Comparison of ENCODE assay signal across 21 mouse cellular contexts in the genomic region with DNA sequence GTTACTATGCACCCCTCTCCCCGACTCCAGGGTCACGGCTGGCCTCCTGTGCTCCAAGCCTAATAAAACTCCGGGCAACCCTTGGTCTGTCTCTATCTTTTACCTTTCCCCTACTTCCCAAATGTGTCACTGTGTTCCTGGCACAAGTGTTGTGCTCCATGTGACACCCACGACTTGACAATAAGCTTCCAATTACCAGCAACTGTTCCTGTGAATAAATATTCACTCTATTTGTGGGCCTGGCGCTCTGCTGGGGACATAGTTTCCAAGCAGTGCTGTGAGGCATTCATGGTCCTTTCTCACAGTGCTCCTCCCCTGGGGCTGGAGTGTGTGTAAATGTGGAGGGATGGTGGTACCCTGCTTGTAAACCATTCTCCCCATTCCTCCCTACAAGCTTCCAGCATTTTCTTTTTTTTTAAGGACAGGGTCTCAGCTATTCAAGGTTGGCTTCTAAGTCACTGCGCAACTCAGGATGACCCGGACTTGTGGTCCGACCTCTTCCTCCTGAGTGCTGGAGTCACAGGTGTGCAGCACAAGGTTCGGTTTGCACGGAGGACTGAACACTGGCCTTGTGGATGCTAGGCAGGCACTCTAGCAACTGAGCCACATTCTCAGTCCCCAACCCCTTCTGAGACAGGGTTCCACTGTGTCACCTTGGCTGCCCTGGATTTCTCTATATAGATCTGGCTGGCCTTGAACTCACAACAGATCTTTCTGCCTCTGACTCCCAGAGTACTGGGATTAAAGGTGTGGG. TPM values are rescaled to one million over a fixed set of nuclear protein-coding genes. Genes with fewer than 3 reads are reported as not detected.
DNase-seq lines count a peak whose midpoint lies in the region; ATAC-seq and TF ChIP-seq lines count a peak whose summit lies in the region.
"Had no signal": no experiment of that assay in that cellular context is flagged by ENCODE, and none has a peak within 500 bp of the region (broad histone marks: within the 10 kb centered on the region; RNA-seq: fewer than 3 reads in every experiment).

No protein-coding gene starts in this region.

- no peak for TF ChIP-seq CTCF in intestine, postnatal 0 days (IDR thresholded peaks at IDR 0.05; ENCODE audit: low read depth)

- no peaks in the 10 kb centered on the region for H3K9me3 ChIP-seq in intestine, postnatal 0 days (ENCODE audit: control insufficient read depth)
- H3K9me3 ChIP-seq in intestine, embryonic 15.5 days = no peaks in the 10 kb centered on the region
- H3K9me3 ChIP-seq: forebrain, embryonic 12.5 days; heart, embryonic 13.5 days; hindbrain, embryonic 12.5 days; liver, embryonic 13.5 days had no signal

- 77% methylated on average over 10 of the region's 10 CpGs for WGBS in intestine, postnatal 0 days
- WGBS in intestine, embryonic 15.5 days = 85% methylated on average over 10 of the region's 10 CpGs

- H3K9ac ChIP-seq in intestine, postnatal 0 days (ENCODE audit: low read depth, low read length) = no peak overlapping the region
- H3K9ac ChIP-seq in intestine, embryonic 15.5 days = no peak overlapping the region
- H3K9ac ChIP-seq: forebrain, embryonic 12.5 days; heart, embryonic 13.5 days; hindbrain, embryonic 12.5 days; liver, embryonic 13.5 days had no signal

- peaks cover 25% of the 10 kb centered on the region for H3K36me3 ChIP-seq in intestine, postnatal 0 days (ENCODE audit: control insufficient read depth, insufficient read depth)
- no peaks in the 10 kb centered on the region for H3K36me3 ChIP-seq in intestine, embryonic 15.5 days

- H3K4me3 ChIP-seq in intestine, postnatal 0 days (ENCODE audit: low read depth, low read length) = no peak overlapping the region
- no peak overlapping the region for H3K4me3 ChIP-seq in intestine, embryonic 15.5 days (replicated peaks)
- H3K4me3 ChIP-seq: forebrain, embryonic 12.5 days; heart, embryonic 13.5 days; hindbrain, embryonic 12.5 days; liver, embryonic 13.5 days had no signal

- no peaks in the 10 kb centered on the region for H3K4me1 ChIP-seq in intestine, postnatal 0 days (replicated peaks; ENCODE audit: control insufficient read depth, insufficient read depth, low read length)
- peaks cover 1% of the 10 kb centered on the region; the same call in 1 of the 2 replicates for H3K4me1 ChIP-seq in intestine, embryonic 15.5 days (replicated peaks)

- ATAC-seq in intestine, postnatal 0 days = peak; percentile 28; the same call in 1 of the 2 replicates
- no peak for ATAC-seq in intestine, embryonic 15.5 days
- ATAC-seq: inflammation-experienced regulatory T-cells, adult 6 months; lung, postnatal 0 days had no signal

- H3K27ac ChIP-seq in intestine, postnatal 0 days (ENCODE audit: low read depth, low read length) = no peak overlapping the region; the same call in 1 of the 2 replicates
- H3K27ac ChIP-seq in intestine, embryonic 15.5 days = no peak overlapping the region
- H3K27ac ChIP-seq: forebrain, embryonic 12.5 days; heart, embryonic 13.5 days; hindbrain, embryonic 12.5 days; liver, embryonic 13.5 days; stomach, postnatal 0 days had no signal

- DNase-seq in adipocyte (ENCODE audit: low spot score) = peak; percentile 74
- DNase-seq in brain, adult 2 months (ENCODE audit: low read depth, low spot score) = peak; percentile 42
- peak; percentile 41 to 59 for DNase-seq in layer of hippocampus, adult 8-10 months (ENCODE audit: low spot score in 2 of 2)
- DNase-seq in spleen, postnatal 36 days (ENCODE audit: low spot score in 2 of 2) = no peak
- DNase-seq in thymus, adult 18-20 months = no peak
- DNase-seq: cerebellum, postnatal 14 days; left cerebral cortex, postnatal 4 days; liver, embryonic 13.5 days; midbrain, embryonic 14.5 days; retina, postnatal 1 day; thymus, postnatal 14 days had no signal

- H3K4me2 ChIP-seq in intestine, postnatal 0 days (replicated peaks; ENCODE audit: low read depth) = no peak overlapping the region
- H3K4me2 ChIP-seq in intestine, embryonic 15.5 days (replicated peaks) = no peak overlapping the region
- H3K4me2 ChIP-seq: forebrain, embryonic 12.5 days; heart, embryonic 13.5 days; hindbrain, embryonic 12.5 days; liver, embryonic 13.5 days had no signal

- no peaks in the 10 kb centered on the region for H3K27me3 ChIP-seq in intestine, postnatal 0 days (replicated peaks; ENCODE audit: control insufficient read depth, insufficient read depth, low read length)
- H3K27me3 ChIP-seq in intestine, embryonic 15.5 days (replicated peaks) = no peaks in the 10 kb centered on the region
- H3K27me3 ChIP-seq: forebrain, embryonic 12.5 days; heart, embryonic 13.5 days; hindbrain, embryonic 12.5 days; liver, embryonic 13.5 days had no signal

RNA-seq across cellular contexts. Expression of gene Capg, which starts 26.6 kb away (rescaled TPM):
- polyA plus RNA-seq in intestine, postnatal 0 days (2015; fragmentation: Nextera tagmentation; extraction: Ambion mirVana) = 25.2 and 28.5 TPM in 2 replicates
- 33.5 and 36.0 TPM in 2 replicates for polyA plus RNA-seq in intestine, embryonic 15.5 days (2015; fragmentation: Nextera tagmentation; extraction: Ambion mirVana)
- total RNA-seq in layer of hippocampus, adult 8-10 months (2022) = 10 to 100 TPM in 2 of 4 experiments, 1 to 10 TPM in 2; 4.6 to 31.2 (median 16.4) TPM

RNA-seq across cellular contexts. Expression of gene Elmod3, which starts 27.4 kb away (rescaled TPM):
- 11.1 and 11.7 TPM in 2 replicates for polyA plus RNA-seq in intestine, postnatal 0 days (2015; fragmentation: Nextera tagmentation; extraction: Ambion mirVana)
- polyA plus RNA-seq in intestine, embryonic 15.5 days (2015; fragmentation: Nextera tagmentation; extraction: Ambion mirVana) = 13.9 and 14.3 TPM in 2 replicates
- 10 to 100 TPM; 24.3 to 30.2 (median 26.8) TPM for total RNA-seq in layer of hippocampus, adult 8-10 months (2022)

RNA-seq across cellular contexts. Expression of gene Retsat, which starts 27.5 kb away (rescaled TPM):
- 24.6 and 26.4 TPM in 2 replicates for polyA plus RNA-seq in intestine, postnatal 0 days (2015; fragmentation: Nextera tagmentation; extraction: Ambion mirVana)
- polyA plus RNA-seq in intestine, embryonic 15.5 days (2015; fragmentation: Nextera tagmentation; extraction: Ambion mirVana) = 29.7 and 31.6 TPM in 2 replicates
- 100 to 1,000 TPM in 1 of 4 experiments, 10 to 100 TPM in 3; 63.5 to 114 (median 84.2) TPM for total RNA-seq in layer of hippocampus, adult 8-10 months (2022)

RNA-seq across cellular contexts. Expression of gene Tgoln1, which starts 46.0 kb away (rescaled TPM):
- polyA plus RNA-seq in intestine, postnatal 0 days (2015; fragmentation: Nextera tagmentation; extraction: Ambion mirVana) = 133 and 136 TPM in 2 replicates
- 42.2 and 43.3 TPM in 2 replicates for polyA plus RNA-seq in intestine, embryonic 15.5 days (2015; fragmentation: Nextera tagmentation; extraction: Ambion mirVana)
- 100 to 1,000 TPM in 2 of 4 experiments, 10 to 100 TPM in 2; 92.8 to 106 (median 98.1) TPM for total RNA-seq in layer of hippocampus, adult 8-10 months (2022)

RNA-seq across cellular contexts. Expression of gene Sh2d6, which starts 49.3 kb away (rescaled TPM):
- 0.12 and 0.16 TPM in 2 replicates for polyA plus RNA-seq in intestine, postnatal 0 days (2015; fragmentation: Nextera tagmentation; extraction: Ambion mirVana)
- 0.16 TPM in 1 of 2 replicates, not detected in the other for polyA plus RNA-seq in intestine, embryonic 15.5 days (2015; fragmentation: Nextera tagmentation; extraction: Ambion mirVana)
- total RNA-seq in layer of hippocampus, adult 8-10 months (2022) = 1 to 10 TPM in 2 of 4 experiments, under 1 TPM in 2; 0.47 to 1.8 (median 1.3) TPM
- total RNA-seq: ES-E14; megakaryocyte progenitor cell, adult 5-6 weeks had no signal
- polyA plus RNA-seq: inflammation-experienced regulatory T-cells, adult 6 months; liver, embryonic 13.5 days; lung, postnatal 0 days had no signal

Comparison
In these comparisons a context has a peak if more than half of its experiments do, and no peak if none do; other contexts are left out.
1. DNase-seq: peak in adipocyte (single experiment), brain, adult 2 months (single experiment) and layer of hippocampus, adult 8-10 months (2 of 2); none in spleen, postnatal 36 days (0 of 2) and thymus, adult 18-20 months (0 of 2).